Mouse (Mus musculus) myocyte (in vitro differentiated cells): ENCODE data around the gene Ddx47.

Experiments
- E2F4 ChIP-seq: IDR thresholded peaks from one replicate; pipeline ENCODE4 v1.6.1; 2011; ENCODE audit warnings: mild to moderate bottlenecking, control low read depth, moderate library complexity; ENCODE audit not compliant: insufficient read depth
- MYOG ChIP-seq, 3 experiments: IDR thresholded peaks; one replicate each; pipeline ENCODE4 v1.6.1; 2011; ENCODE audit warnings: control low read depth in 2 of 3, low read depth in 2 of 3, mild to moderate bottlenecking in 2 of 3; ENCODE audit not compliant: insufficient read length in 2 of 3, control insufficient read depth in 1 of 3, insufficient read depth in 1 of 3
- POLR2A ChIP-seq: IDR thresholded peaks from one replicate; pipeline ENCODE4 v1.6.1; 2011; ENCODE audit warnings: low read depth, mild to moderate bottlenecking, control low read depth, moderate library complexity; ENCODE audit not compliant: insufficient read length
- REST ChIP-seq: IDR thresholded peaks from one replicate; pipeline ENCODE4 v1.6.1; 2011; ENCODE audit warnings: mild to moderate bottlenecking, control low read depth, moderate library complexity; ENCODE audit not compliant: insufficient read depth, insufficient read length

- TF ChIP-seq MYOG (IDR thresholded peaks at IDR 0.05; ENCODE audit: control insufficient read depth in 1 of 3, insufficient read depth in 1 of 3, insufficient read length in 2 of 3, low read depth in 2 of 3) (no peak), REST (no peak), E2F4 (no peak), POLR2A (no peak)
Observed at GRCm38 (mm10) chr6:135064621-135065020, 53.2 kb downstream of the Ddx47 start.
